Mouse (Mus musculus) adrenal gland, adult 18-20 months (tissue): ENCODE measurements around the gene C1qa. TPM values are rescaled to one million over a fixed set of nuclear protein-coding genes. Genes with fewer than 3 reads are reported as not detected.

Experiments used
- DNase-seq, 2 experiments: peaks; one replicate each; pipeline ENCODE4 v3.0.0; 2021 to 2022; ENCODE audit warnings: low spot score in 2 of 2
- long read RNA-seq, 2 experiments: library from polyadenylated mRNA; stranded (forward); transcript quantifications; one replicate each; pipeline ENCODE4 v2.0.0; 2021
- total RNA-seq, 2 experiments: library from RNA; stranded (reverse); gene quantifications; 1 replicate in 1 of 2; 2 replicates in 1 of 2; pipeline ENCODE4 v1.2.3; 2021

The C1qa gene
- 100 to 1,000 TPM in 1 of 2 experiments, 10 to 100 TPM in 1; 75.0 to 120 TPM for total RNA-seq
- long read RNA-seq, experiment 1, transcript C1qa-201 (3 exons, 1,040 nt): major isoform, 29 of 45 reads
- long read RNA-seq, experiment 1, partial matches to known transcripts: 11 of 45 reads
- long read RNA-seq, experiment 1, other reads (novel, unspliced or antisense): 5 of 45 reads
- long read RNA-seq, experiment 2, transcript C1qa-201 (3 exons, 1,040 nt): major isoform, 48 of 57 reads
- long read RNA-seq, experiment 2, partial matches to known transcripts: 3 of 57 reads
- long read RNA-seq, experiment 2, other reads (novel, unspliced or antisense): 6 of 57 reads

DNA sequence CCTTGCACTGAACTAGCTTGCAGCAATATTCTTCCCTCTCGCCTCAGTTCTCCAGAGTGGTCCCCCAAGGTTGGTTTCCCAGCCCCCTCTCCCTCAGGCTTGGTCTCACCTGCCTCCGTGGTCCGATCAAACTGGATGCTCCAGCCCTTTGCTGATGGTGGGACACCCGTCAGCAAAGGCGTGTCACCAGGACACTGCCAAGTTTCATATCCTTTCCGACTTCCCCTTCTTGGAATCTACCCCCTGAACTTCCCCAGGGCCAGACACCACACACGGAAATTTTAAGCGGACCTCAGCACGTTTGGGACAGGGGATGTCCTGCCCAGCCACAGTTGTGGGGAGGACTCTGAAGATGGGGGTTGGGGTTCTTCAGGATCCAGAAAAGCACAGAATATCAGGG, at the start of gene C1qa:
C1qa (minus strand) TSS at position 167 of the 400 bp plus-strand sequence.
- no peak for DNase-seq

DNA sequence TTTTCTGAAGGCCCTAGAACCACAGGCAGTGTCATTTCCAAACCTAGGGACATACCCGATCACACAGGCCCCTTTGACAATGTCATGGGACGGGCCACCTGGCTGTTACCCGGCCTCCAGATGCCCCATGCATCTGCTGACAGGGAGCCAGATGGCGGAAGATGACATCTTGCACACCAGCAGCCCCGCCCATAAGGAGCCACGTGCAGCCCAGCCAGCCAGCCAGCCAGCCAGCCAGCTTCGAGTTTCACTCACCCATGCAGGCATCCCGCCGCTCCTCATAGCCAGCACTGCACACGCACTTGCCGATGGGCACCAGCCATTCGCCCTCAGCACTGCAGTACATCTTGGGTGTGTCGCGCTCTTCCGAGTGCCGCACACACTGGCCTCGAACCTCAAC, 46.8 kb upstream of the C1qa start:
- no peak for DNase-seq

DNA sequence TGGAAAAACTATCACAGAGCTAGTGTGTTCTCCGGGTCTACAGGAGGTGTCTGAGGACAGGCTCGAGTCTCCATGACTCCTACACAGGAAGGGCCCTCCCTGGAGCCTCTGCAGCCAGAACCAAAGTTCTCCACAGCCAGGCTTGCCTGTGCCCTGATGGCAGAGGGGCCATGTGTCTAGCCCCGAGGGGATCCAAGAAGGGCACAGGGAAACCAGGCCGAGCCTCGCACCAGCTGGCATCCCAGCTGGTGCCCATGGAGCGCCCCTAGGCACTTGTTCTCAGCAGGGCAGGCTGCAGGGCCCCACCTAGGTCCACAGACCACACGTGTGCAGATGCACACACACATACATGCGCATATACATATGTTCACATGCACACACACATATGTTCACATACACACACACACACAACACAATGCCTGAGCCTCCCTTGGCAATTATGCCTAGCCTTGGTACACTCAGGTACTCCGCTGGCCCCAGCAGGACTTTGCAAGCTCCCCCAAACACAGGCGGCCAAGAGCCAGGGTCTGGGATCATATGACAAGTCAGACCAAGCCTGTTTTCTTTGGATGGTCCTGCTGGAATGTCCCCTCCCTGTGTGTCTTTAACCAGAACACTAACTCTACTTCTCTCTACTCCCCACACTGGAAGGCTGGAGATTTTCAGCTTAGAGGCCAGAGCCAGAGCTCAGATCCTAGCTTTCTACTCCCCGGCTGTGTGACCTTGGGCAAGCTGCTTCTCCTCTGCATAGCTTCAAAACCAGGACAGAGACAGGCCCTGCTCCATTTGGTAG, 46.2 kb upstream of the C1qa start:
- DNase-seq: no peak

DNA sequence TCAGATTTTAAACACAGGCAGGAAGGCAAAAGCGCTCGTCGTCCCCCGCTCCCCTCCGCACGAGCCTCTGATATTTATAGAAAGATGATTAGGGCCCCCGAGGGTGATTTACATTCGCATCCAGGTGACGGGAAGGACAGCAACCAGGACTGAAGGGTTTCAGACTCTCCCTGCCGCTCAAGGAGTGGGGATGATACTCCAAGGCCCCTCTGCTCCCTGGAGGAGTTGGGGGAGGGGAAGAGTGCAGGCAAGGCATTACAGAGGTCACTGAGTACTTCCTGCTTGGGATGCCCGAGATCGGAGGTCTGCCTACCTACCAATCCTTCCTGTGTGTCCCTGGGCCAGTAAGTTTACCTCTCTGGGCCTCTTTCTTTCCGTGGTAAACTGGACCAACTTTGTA, 44.6 kb upstream of the C1qa start:
- DNase-seq: no peak

GRCm38 (mm10) chr4:136942761-136943160, 44.2 kb upstream of the C1qa start:
- DNase-seq: no peak

DNA sequence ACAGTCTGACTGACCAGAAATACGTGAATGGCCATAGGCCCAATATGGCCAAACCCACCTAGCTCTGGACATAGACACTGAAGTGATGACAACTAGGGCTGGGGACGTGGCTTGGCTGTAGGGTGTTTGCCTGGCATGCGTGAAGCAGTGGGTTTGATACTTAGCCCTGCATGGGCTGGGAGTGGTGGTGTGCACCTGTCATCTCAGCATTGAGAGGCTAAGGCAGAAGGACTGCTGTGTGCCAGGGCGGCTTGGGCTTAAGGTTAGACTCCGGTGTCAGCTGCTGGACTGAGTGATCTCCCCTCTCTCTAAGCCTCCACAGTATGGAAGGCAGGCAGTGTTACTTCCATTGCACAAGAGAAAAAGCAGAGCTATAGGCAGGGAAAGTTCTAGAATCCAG, 39.3 kb upstream of the C1qa start:
- no peak for DNase-seq

GRCm38 (mm10) chr4:136937344-136937743, 38.7 kb upstream of the C1qa start:
- DNase-seq: no peak

- no peak for DNase-seq
Measured at GRCm38 (mm10) chr4:136934746-136935613, 36.4 kb upstream of the C1qa start.

GRCm38 (mm10) chr4:136930474-136930873, 31.9 kb upstream of the C1qa start:
- DNase-seq: no peak

GRCm38 (mm10) chr4:136928928-136929327, 30.3 kb upstream of the C1qa start:
- peak in 1 of 2 experiments; percentile 25 for DNase-seq

DNA sequence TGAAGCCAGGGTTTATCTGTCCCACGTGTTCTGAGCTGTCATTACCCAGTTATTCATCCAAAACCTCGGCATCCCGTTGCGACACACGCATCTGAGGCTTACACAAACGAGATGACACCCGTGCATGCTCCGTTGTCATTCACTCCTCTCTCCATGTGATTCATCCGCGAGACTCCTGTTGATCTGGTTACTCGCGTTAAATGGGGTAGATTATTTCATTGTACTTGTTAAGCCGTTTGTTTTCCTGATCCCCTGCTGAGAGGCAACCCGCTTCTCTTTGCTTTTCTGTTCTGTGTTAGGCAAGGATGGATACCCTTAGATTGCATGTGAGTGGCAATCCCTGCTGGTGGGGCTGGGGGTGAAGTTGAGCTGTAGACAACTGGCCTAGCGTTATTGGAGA, 27.2 kb upstream of the C1qa start:
- DNase-seq: no peak

DNA sequence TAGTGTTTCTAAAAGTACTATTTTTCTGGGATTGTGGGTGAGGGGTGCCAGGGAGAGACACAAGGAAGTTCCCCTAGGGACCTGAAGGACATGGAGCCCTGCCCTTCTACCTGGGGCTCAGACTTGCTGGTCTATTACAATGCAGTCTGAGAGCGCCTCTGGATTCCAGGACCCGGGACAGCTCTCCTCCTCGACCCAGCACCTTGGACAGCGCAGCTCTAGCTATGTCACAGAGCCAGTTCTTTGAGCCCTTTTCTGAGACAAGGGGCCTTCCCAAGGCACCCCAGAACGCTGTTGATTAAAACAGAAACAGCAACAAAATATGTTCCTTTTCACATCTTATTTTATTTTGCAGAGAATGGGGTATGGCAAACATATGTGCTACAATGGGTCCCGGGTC, 25.9 kb upstream of the C1qa start:
- DNase-seq: peak; percentile 67 to 74

GRCm38 (mm10) chr4:136919526-136919925, 20.9 kb upstream of the C1qa start:
- no peak for DNase-seq

- no peak for DNase-seq
Measured at GRCm38 (mm10) chr4:136918834-136919233, 20.2 kb upstream of the C1qa start.

DNA sequence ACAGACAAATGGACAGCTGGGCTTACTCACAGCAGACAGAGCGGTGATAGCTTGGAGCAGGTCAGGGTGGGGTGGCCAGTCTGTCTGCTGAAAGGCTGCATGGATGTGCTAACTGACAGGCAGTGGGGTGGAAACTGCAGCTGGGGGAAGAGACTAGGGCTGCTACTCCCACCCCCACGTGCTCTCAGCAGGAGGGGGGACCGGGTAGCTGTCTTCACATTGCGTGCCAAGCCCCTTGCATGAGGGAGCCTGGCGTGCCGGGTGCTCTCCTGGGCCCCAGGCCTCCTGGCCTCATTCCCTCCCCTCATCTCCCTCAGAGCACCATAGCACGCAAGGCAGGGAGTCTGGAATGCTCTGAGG, 18.5 kb upstream of the C1qa start:
- no peak for DNase-seq

- no peak for DNase-seq
Measured at GRCm38 (mm10) chr4:136916359-136917164, 18.0 kb upstream of the C1qa start.

DNA sequence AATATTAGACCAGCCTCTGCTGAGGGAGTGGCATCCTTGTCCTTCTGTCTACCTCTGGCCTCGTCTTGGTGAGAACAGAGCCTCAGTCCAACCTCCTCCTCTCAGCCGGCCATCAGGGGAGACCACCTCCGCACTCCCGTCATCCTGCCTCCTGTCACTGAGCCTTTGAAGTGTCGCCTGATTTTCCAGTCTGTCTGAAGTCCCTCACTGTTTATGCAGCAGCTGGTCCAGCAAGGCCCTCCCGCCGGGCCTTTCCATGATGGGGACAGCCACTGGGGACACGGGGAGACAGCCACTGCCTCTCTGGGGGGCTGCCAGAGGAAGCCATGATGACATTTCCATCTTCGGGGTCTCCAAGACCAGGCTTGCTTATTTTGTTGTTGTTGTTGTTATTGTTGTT, 14.2 kb upstream of the C1qa start:
- DNase-seq: no peak

- DNase-seq: no peak
Measured at GRCm38 (mm10) chr4:136911804-136912203, 13.2 kb upstream of the C1qa start.

GRCm38 (mm10) chr4:136911211-136911646, 12.6 kb upstream of the C1qa start:
- no peak for DNase-seq

- no peak for DNase-seq
Measured at GRCm38 (mm10) chr4:136907809-136908208, 9.2 kb upstream of the C1qa start.

GRCm38 (mm10) chr4:136907033-136907432, 8.4 kb upstream of the C1qa start:
- peak in 1 of 2 experiments; percentile 60 for DNase-seq
